Mouse (Mus musculus): ENCODE results near the gene Sept9. TPM values are rescaled to one million over a fixed set of nuclear protein-coding genes. Genes with fewer than 3 reads are reported as not detected.

Gene Sept9
- polyA plus RNA-seq, 1 experiment, result 253 TPM

GRCm38 (mm10) chr11:117384897-117385296 lies 185.4 kb downstream of the Sept9 start:
- no peak overlapping the region for H3K4me3 ChIP-seq
- peaks cover 8% of the 10 kb centered on the region for H3K27me3 ChIP-seq (ENCODE audit: control insufficient read depth, insufficient read depth, insufficient read length)
- H3K4me2 ChIP-seq (ENCODE audit: low read depth), result peak overlapping the region; percentile 59
- H3K79me2 ChIP-seq (ENCODE audit: control insufficient read depth, insufficient read depth), result no peaks in the 10 kb centered on the region
- TF ChIP-seq TCF3 (IDR thresholded peaks at IDR 0.05; ENCODE audit: insufficient read length, low read depth), result no peak
- no peak for TF ChIP-seq POLR2AphosphoS2 (IDR thresholded peaks at IDR 0.05; ENCODE audit: insufficient read length, low read depth)
- TF ChIP-seq CEBPB (IDR thresholded peaks at IDR 0.05; ENCODE audit: insufficient read depth, poor library complexity, severe bottlenecking), result no peak
- TF ChIP-seq TCF12 (IDR thresholded peaks at IDR 0.05; ENCODE audit: insufficient read depth, poor library complexity, severe bottlenecking), result no peak
- TF ChIP-seq SRF (IDR thresholded peaks at IDR 0.05; ENCODE audit: control insufficient read depth, insufficient read length, low read depth), result no peak
- no peaks in the 10 kb centered on the region for H3K36me3 ChIP-seq (ENCODE audit: control insufficient read depth, insufficient read depth)
- H3ac ChIP-seq (ENCODE audit: control insufficient read depth, insufficient read length), result no peak overlapping the region

- peak overlapping the region; percentile 59 for H3K4me2 ChIP-seq (ENCODE audit: low read depth)
- no peak for TF ChIP-seq CEBPB (IDR thresholded peaks at IDR 0.05; ENCODE audit: insufficient read depth, poor library complexity, severe bottlenecking)
- TF ChIP-seq E2F4 (IDR thresholded peaks at IDR 0.05; ENCODE audit: insufficient read depth), result no peak
- TF ChIP-seq TCF12 (IDR thresholded peaks at IDR 0.05; ENCODE audit: insufficient read depth, poor library complexity, severe bottlenecking), result no peak
- TF ChIP-seq MYOD1 (IDR thresholded peaks at IDR 0.05; ENCODE audit: control insufficient read depth in 1 of 3, insufficient read length in 2 of 3, low read depth in 2 of 3), result no peak
- TF ChIP-seq SRF (IDR thresholded peaks at IDR 0.05; ENCODE audit: control insufficient read depth, insufficient read length, low read depth), result no peak
- TF ChIP-seq TCF3 (IDR thresholded peaks at IDR 0.05; ENCODE audit: insufficient read length, low read depth), result no peak
- no peak for TF ChIP-seq MYOG (IDR thresholded peaks at IDR 0.05; ENCODE audit: control insufficient read depth in 1 of 3, insufficient read depth in 1 of 3, insufficient read length in 2 of 3, low read depth in 2 of 3)
- TF ChIP-seq USF1 (IDR thresholded peaks at IDR 0.05; ENCODE audit: low read depth), result no peak
- no peak for TF ChIP-seq REST (IDR thresholded peaks at IDR 0.05; ENCODE audit: insufficient read depth, insufficient read length)
- no peak for TF ChIP-seq POLR2A (IDR thresholded peaks at IDR 0.05; ENCODE audit: insufficient read length, low read depth)
- no peak for TF ChIP-seq POLR2AphosphoS2 (IDR thresholded peaks at IDR 0.05; ENCODE audit: insufficient read length, low read depth)
- TF ChIP-seq MAX (IDR thresholded peaks at IDR 0.05; ENCODE audit: low read depth), result no peak
- H3K79me2 ChIP-seq (ENCODE audit: control insufficient read depth, insufficient read depth), result no peaks in the 10 kb centered on the region
- H3K4me3 ChIP-seq, result no peak overlapping the region
- no peaks in the 10 kb centered on the region for H3K36me3 ChIP-seq (ENCODE audit: control insufficient read depth, insufficient read depth)
- peaks cover 8% of the 10 kb centered on the region for H3K27me3 ChIP-seq (ENCODE audit: control insufficient read depth, insufficient read depth, insufficient read length)
- H3ac ChIP-seq (ENCODE audit: control insufficient read depth, insufficient read length), result no peak overlapping the region
Measured at GRCm38 (mm10) chr11:117385331-117386103, 186.1 kb downstream of the Sept9 start.

- TF ChIP-seq MYOD1 (IDR thresholded peaks at IDR 0.05; ENCODE audit: control insufficient read depth in 1 of 3, insufficient read length in 2 of 3, low read depth in 2 of 3) (no peak), POLR2AphosphoS2 (IDR thresholded peaks at IDR 0.05; ENCODE audit: insufficient read length, low read depth) (no peak), E2F4 (IDR thresholded peaks at IDR 0.05; ENCODE audit: insufficient read depth) (no peak), SRF (IDR thresholded peaks at IDR 0.05; ENCODE audit: control insufficient read depth, insufficient read length, low read depth) (no peak), MAX (IDR thresholded peaks at IDR 0.05; ENCODE audit: low read depth) (no peak), POLR2A (IDR thresholded peaks at IDR 0.05; ENCODE audit: insufficient read length, low read depth) (no peak), MYOG (IDR thresholded peaks at IDR 0.05; ENCODE audit: control insufficient read depth in 1 of 3, insufficient read depth in 1 of 3, insufficient read length in 2 of 3, low read depth in 2 of 3) (no peak), REST (IDR thresholded peaks at IDR 0.05; ENCODE audit: insufficient read depth, insufficient read length) (no peak), TCF3 (IDR thresholded peaks at IDR 0.05; ENCODE audit: insufficient read length, low read depth) (no peak), CEBPB (IDR thresholded peaks at IDR 0.05; ENCODE audit: insufficient read depth, poor library complexity, severe bottlenecking) (no peak), TCF12 (IDR thresholded peaks at IDR 0.05; ENCODE audit: insufficient read depth, poor library complexity, severe bottlenecking) (no peak)
- H3K36me3 ChIP-seq (ENCODE audit: control insufficient read depth, insufficient read depth), result no peaks in the 10 kb centered on the region
- no peak overlapping the region for H3K4me3 ChIP-seq
- no peaks in the 10 kb centered on the region for H3K79me2 ChIP-seq (ENCODE audit: control insufficient read depth, insufficient read depth)
- H3K4me2 ChIP-seq (ENCODE audit: low read depth), result no peak overlapping the region
- H3K27me3 ChIP-seq (ENCODE audit: control insufficient read depth, insufficient read depth, insufficient read length), result peaks cover 7% of the 10 kb centered on the region
- no peak overlapping the region for H3ac ChIP-seq (ENCODE audit: control insufficient read depth, insufficient read length)
Measured at GRCm38 (mm10) chr11:117387241-117387640, 187.8 kb downstream of the Sept9 start.

GRCm38 (mm10) chr11:117390001-117390402 lies 190.5 kb downstream of the Sept9 start:
- H3K4me3 ChIP-seq, result no peak overlapping the region
- no peaks in the 10 kb centered on the region for H3K27me3 ChIP-seq (ENCODE audit: control insufficient read depth, insufficient read depth, insufficient read length)
- no peaks in the 10 kb centered on the region for H3K36me3 ChIP-seq (ENCODE audit: control insufficient read depth, insufficient read depth)
- no peak for TF ChIP-seq MYOD1 (IDR thresholded peaks at IDR 0.05; ENCODE audit: control insufficient read depth in 1 of 3, insufficient read length in 2 of 3, low read depth in 2 of 3)
- no peak for TF ChIP-seq SRF (IDR thresholded peaks at IDR 0.05; ENCODE audit: control insufficient read depth, insufficient read length, low read depth)
- no peak for TF ChIP-seq TCF3 (IDR thresholded peaks at IDR 0.05; ENCODE audit: insufficient read length, low read depth)
- TF ChIP-seq CEBPB (IDR thresholded peaks at IDR 0.05; ENCODE audit: insufficient read depth, poor library complexity, severe bottlenecking), result no peak
- no peak for TF ChIP-seq POLR2AphosphoS2 (IDR thresholded peaks at IDR 0.05; ENCODE audit: insufficient read length, low read depth)
- TF ChIP-seq MAX (IDR thresholded peaks at IDR 0.05; ENCODE audit: low read depth), result no peak
- TF ChIP-seq MYOG (IDR thresholded peaks at IDR 0.05; ENCODE audit: control insufficient read depth in 1 of 3, insufficient read depth in 1 of 3, insufficient read length in 2 of 3, low read depth in 2 of 3), result no peak
- no peak for TF ChIP-seq POLR2A (IDR thresholded peaks at IDR 0.05; ENCODE audit: insufficient read length, low read depth)
- no peak for TF ChIP-seq USF1 (IDR thresholded peaks at IDR 0.05; ENCODE audit: low read depth)
- no peak for TF ChIP-seq TCF12 (IDR thresholded peaks at IDR 0.05; ENCODE audit: insufficient read depth, poor library complexity, severe bottlenecking)
- TF ChIP-seq E2F4 (IDR thresholded peaks at IDR 0.05; ENCODE audit: insufficient read depth), result no peak
- no peak for TF ChIP-seq REST (IDR thresholded peaks at IDR 0.05; ENCODE audit: insufficient read depth, insufficient read length)
- H3ac ChIP-seq (ENCODE audit: control insufficient read depth, insufficient read length), result no peak overlapping the region
- H3K79me2 ChIP-seq (ENCODE audit: control insufficient read depth, insufficient read depth), result no peaks in the 10 kb centered on the region
- H3K4me2 ChIP-seq (ENCODE audit: low read depth), result peak overlapping the region; percentile 49
